Mouse (Mus musculus): ENCODE results near the gene Olfr315.

DNA sequence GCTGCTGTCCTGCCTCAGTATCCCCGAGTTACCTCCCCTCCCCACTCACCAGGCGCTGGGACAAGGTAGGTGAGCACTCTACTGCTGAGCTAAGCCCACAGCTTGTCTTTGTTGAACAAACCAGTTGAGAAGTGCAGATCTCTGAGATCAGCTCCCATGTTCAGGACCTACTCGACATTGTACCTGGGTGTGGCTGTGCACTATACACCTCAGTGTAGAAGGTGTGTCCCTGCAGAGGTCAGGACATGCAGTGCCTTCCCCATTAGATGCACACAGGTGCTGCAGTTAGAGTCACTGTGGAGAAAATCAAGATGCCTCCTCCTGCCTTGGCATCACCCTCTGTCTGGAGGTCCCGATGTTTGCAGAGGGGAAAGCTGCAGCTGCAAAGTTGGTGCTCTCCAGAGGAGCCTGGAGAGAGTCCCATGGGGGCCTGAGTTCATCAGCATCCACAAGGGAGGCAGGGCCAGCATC is 34.2 kb upstream of the Olfr315 start, which contains the start of gene Olfr317:
- TF ChIP-seq CTCF (IDR thresholded peaks at IDR 0.05; ENCODE audit: low read depth) (no peak), EP300 (optimal IDR thresholded peaks at IDR 0.05) (no peak)
